Mouse (Mus musculus): ENCODE data around the gene Pip4k2a. TPM values are rescaled to one million over a fixed set of nuclear protein-coding genes. Genes with fewer than 3 reads are reported as not detected.
"Not testable (repeated sequence)": the region's sequence is repeated elsewhere in the genome, so short reads cannot be mapped to it uniquely, and the experiment has no call there.

Pip4k2a gene
- polyA plus RNA-seq, 1 experiment from 2014 or later, result 8.6 TPM

DNA sequence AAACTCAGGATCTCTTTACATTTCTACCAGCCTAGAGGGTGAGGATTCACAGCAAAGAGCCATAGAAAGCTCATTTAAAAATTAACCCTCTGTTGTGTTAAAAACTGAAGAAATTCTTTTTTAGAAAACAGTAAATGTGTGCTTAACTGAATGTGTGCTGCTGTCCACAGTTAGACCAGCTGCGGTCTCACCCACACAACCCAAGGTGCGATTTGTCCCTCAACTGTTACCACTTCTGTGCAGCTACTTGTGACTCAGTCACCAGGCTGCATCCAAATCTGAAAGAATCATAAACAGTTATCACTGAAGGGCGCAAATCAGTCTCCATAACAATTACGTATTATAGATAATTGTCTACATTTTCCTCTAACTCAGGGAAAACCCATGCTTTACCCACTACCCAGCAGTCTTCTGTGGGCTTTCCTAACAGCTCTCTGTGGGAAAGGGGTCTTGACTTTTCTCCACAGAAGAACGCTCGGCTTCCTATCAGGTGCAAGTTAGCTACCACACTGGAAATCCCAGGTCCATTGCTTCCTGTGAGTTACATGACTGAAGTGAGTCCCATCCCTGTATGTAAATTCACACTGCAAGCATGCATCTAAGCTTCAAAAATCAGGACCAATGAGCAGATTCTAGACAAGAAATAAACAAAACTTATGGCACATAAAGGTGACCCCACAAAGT is 86.5 kb downstream of the Pip4k2a start:
- H3K27me3 ChIP-seq (replicated peaks), result no peaks in the 10 kb centered on the region
- WGBS, result 84% methylated on average over 6 of the region's 6 CpGs
- H3K4me1 ChIP-seq (replicated peaks), result peaks cover 35% of the 10 kb centered on the region
- ATAC-seq (ENCODE audit: insufficient number of reproducible peaks, low FRiP score), result no peak
- H3K27ac ChIP-seq (ENCODE audit: poor library complexity, severe bottlenecking), result no peak overlapping the region
- H3K9ac ChIP-seq, result no peak overlapping the region
- H3K4me3 ChIP-seq, result no peak overlapping the region
- no peaks in the 10 kb centered on the region for H3K9me3 ChIP-seq (replicated peaks)
- no peaks in the 10 kb centered on the region for H3K36me3 ChIP-seq
- H3K4me2 ChIP-seq, result no peak overlapping the region

DNA sequence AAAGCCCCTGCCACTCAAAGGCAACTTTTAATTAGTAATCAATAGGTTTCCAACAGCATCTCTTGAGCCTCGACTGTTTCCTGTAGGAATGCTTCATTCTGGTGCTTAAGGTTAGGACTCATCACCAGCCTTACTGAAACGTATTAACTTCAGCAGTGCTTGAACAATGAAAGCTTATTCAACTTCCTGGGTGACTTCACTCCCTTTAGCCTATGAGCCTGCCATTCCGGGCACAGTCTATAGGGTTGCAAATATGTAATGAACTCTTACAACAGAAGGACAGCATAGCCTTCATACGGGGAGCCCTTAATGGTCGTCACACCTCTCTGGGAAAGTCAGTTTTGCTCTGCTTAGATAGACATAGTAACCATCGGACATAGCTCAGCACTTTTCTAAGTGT is 87.7 kb downstream of the Pip4k2a start:
- H3K36me3 ChIP-seq, result 0 out of 2 replicates have a peak, but pooled peaks cover 3% of the 10 kb centered on the region
- no peak for ATAC-seq (ENCODE audit: insufficient number of reproducible peaks, low FRiP score)

DNA sequence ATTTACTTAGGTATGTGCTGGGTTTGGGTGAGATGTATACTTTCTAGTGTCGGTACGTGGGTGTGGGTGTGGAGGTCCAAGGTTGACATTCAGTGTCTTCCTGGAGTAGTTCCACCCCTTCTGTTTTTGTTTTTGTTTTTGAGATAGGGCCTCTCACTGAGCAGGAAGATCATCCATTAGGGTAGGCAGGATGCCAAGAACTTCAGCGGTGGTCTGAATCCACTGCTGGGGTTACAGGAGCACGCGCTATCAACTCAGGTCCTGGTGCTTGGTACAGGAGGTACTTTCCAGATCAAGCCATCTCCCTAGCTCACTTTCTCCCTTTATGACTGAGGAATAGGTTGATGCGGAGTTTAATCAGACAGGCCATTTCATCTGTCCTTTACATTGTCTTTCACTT is 88.2 kb downstream of the Pip4k2a start:
- 0 out of 2 replicates have a peak, but pooled peaks cover 3% of the 10 kb centered on the region for H3K36me3 ChIP-seq
- ATAC-seq (ENCODE audit: insufficient number of reproducible peaks, low FRiP score), result no peak
- no peaks in the 10 kb centered on the region for H3K27me3 ChIP-seq (replicated peaks)
- H3K9me3 ChIP-seq (replicated peaks), result no peaks in the 10 kb centered on the region
- WGBS, result 61% methylated on average over 6 of the region's 6 CpGs
- no peak overlapping the region for H3K4me3 ChIP-seq
- peaks cover 25% of the 10 kb centered on the region for H3K4me1 ChIP-seq (replicated peaks)
- no peak overlapping the region for H3K9ac ChIP-seq
- no peak overlapping the region for H3K27ac ChIP-seq (ENCODE audit: poor library complexity, severe bottlenecking)
- no peak overlapping the region for H3K4me2 ChIP-seq

More for the DNA sequence above, 87.7 kb downstream of the Pip4k2a start:
- Histone ChIP-seq H3K9ac (no peak overlapping the region), H3K27ac (ENCODE audit: poor library complexity, severe bottlenecking) (no peak overlapping the region), H3K9me3 (replicated peaks) (no peaks in the 10 kb centered on the region), H3K27me3 (replicated peaks) (no peaks in the 10 kb centered on the region), H3K4me1 (replicated peaks) (peaks cover 25% of the 10 kb centered on the region), H3K4me2 (no peak overlapping the region), H3K4me3 (no peak overlapping the region)
- WGBS, result 83% methylated on average over 6 of the region's 6 CpGs

DNA sequence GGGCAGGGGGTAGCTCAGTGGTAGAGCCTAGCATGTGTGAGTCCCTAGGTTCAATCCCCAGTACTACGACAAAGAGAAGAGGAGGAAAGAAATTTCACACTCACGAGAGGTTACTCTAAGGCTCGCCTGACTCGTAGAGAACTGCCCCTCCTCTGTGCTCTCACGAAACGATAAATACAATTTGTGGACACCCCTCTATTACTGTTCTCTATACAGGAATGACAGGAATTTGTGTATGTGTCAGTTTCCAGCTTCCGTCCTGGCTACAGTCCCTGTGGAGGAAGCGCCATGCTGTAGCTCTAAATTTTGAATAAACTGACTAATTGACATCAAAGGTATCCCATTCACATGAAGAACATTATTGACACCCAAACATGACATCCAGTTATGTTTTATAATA is 90.7 kb downstream of the Pip4k2a start:
- no peak for ATAC-seq (ENCODE audit: insufficient number of reproducible peaks, low FRiP score)
- WGBS, result 54% methylated on average over 8 of the region's 8 CpGs
- 0 out of 2 replicates have a peak, but pooled peaks cover 3% of the 10 kb centered on the region for H3K36me3 ChIP-seq

DNA sequence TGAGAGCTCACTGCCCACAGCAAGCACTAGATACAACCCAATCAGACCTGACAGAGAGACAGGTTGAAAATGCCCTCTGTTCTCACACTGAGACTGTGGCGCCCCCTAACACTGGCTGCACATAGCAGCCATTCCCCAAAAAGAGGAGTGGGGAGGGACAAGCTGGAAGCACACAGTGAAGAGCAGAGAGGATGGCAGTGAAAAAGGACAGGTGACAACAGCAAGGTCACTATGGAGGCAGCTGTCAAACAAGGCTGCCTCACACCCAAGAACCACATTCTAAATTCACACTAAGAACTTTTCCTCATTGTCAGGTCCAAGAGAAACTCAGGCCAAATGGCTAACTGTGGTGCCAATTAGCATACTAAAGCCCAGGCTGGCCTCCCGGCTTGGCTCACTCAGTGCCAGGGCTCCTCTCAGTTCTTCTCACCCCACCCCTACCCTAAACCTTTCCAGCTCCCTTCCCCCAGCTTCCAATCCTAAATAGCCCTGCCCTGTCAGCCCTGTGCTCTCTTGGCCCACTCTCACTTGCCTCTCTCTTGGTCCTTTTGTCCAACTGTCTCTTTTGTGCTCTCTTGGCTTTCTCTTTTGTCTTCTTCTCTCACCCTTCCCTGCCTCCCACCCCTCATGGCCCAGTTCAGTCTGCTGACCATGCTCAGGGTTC is 91.4 kb downstream of the Pip4k2a start:
- H3K27ac ChIP-seq (ENCODE audit: poor library complexity, severe bottlenecking), result no peak overlapping the region
- ATAC-seq (ENCODE audit: insufficient number of reproducible peaks, low FRiP score), result no peak
- no peak overlapping the region for H3K4me3 ChIP-seq
- H3K4me2 ChIP-seq, result no peak overlapping the region
- H3K9me3 ChIP-seq (replicated peaks), result no peaks in the 10 kb centered on the region
- H3K36me3 ChIP-seq, result 0 out of 2 replicates have a peak, but pooled peaks cover 5% of the 10 kb centered on the region
- H3K27me3 ChIP-seq (replicated peaks), result no peaks in the 10 kb centered on the region
- peaks cover 18% of the 10 kb centered on the region for H3K4me1 ChIP-seq (replicated peaks)
- WGBS, result 56% methylated on average over 2 of the region's 2 CpGs
- no peak overlapping the region for H3K9ac ChIP-seq

More for the DNA sequence above, 90.7 kb downstream of the Pip4k2a start:
- no peak overlapping the region for H3K4me3 ChIP-seq
- H3K4me2 ChIP-seq, result no peak overlapping the region
- no peak overlapping the region for H3K27ac ChIP-seq (ENCODE audit: poor library complexity, severe bottlenecking)
- H3K4me1 ChIP-seq (replicated peaks), result peaks cover 19% of the 10 kb centered on the region
- no peaks in the 10 kb centered on the region for H3K27me3 ChIP-seq (replicated peaks)
- no peak overlapping the region for H3K9ac ChIP-seq
- no peaks in the 10 kb centered on the region for H3K9me3 ChIP-seq (replicated peaks)

DNA sequence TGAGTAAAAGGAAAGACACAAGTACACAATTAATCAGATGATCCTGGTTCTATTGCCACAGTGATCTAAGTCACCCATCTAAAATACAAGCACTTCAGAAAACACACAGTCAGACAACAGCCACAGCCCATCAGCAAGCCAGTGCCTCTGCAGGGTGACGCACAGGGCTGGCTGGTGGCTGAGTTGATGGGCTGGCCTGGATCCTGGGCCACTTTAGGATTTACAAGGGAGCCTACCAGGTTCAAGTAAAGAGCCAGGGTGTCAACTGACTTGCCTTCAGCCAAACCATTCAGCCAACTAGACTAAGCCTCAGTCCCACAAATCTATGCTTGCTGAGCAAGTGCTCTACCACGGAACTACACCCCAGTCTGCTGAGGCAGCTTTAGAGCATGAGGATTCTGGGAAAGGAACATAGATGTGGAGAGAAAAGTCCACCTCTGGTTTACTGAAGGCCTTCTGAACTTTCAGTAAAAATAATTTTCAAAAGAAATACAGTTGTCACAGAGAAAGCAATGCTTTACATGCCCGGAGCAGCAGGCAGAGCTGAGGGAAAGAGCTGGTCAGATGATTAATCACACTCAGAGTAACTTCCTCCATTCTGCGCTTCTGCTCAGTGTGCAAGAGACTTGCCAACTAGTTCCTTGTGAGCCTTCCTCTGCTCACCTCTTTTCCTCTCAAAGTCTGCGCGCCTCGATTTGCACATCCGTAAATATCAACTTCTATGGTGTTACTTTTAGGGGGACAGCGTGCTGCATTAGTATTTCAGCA is 94.4 kb downstream of the Pip4k2a start:
- H3K36me3 ChIP-seq, result peaks cover 15% of the 10 kb centered on the region; the same call in 1 of the 2 replicates
- WGBS, result 88% methylated on average over 9 of the region's 9 CpGs
- no peak overlapping the region for H3K27ac ChIP-seq (ENCODE audit: poor library complexity, severe bottlenecking)
- ATAC-seq (ENCODE audit: insufficient number of reproducible peaks, low FRiP score), result no peak
- H3K27me3 ChIP-seq (replicated peaks), result no peaks in the 10 kb centered on the region
- H3K9ac ChIP-seq, result no peak overlapping the region
- 0 out of 2 replicates have a peak, but pooled peaks cover 5% of the 10 kb centered on the region for H3K9me3 ChIP-seq (replicated peaks)
- no peak overlapping the region for H3K4me2 ChIP-seq
- H3K4me1 ChIP-seq (replicated peaks), result peaks cover 8% of the 10 kb centered on the region
- no peak overlapping the region for H3K4me3 ChIP-seq

DNA sequence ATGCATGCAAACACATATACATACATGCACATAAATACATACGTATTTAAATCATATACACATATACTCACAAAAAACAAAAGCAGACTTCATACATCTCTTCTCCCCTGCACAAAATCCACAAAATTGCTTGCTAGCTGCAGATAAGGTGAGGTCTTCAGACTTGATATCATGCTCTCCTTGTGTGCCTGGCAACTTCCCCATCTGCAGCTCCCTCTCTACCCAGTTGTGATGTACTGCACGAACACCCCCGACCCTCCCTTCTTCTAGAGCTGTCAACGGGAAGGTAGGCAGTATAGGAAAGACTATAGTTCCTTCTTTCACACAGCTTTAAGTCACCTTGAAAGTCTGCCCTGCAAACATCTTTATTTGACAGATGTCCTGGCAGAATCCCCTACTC is 96.8 kb downstream of the Pip4k2a start:
- Histone ChIP-seq H3K27me3 (replicated peaks) (no peaks in the 10 kb centered on the region), H3K9me3 (replicated peaks) (0 out of 2 replicates have a peak, but pooled peaks cover 5% of the 10 kb centered on the region), H3K9ac (no peak overlapping the region), H3K4me3 (no peak overlapping the region), H3K4me1 (replicated peaks) (peaks cover 11% of the 10 kb centered on the region), H3K4me2 (no peak overlapping the region), H3K27ac (ENCODE audit: poor library complexity, severe bottlenecking) (no peak overlapping the region), H3K36me3 (peaks cover 15% of the 10 kb centered on the region; the same call in 1 of the 2 replicates)
- 81% methylated on average over 4 of the region's 4 CpGs for WGBS
- ATAC-seq (ENCODE audit: insufficient number of reproducible peaks, low FRiP score), result no peak

DNA sequence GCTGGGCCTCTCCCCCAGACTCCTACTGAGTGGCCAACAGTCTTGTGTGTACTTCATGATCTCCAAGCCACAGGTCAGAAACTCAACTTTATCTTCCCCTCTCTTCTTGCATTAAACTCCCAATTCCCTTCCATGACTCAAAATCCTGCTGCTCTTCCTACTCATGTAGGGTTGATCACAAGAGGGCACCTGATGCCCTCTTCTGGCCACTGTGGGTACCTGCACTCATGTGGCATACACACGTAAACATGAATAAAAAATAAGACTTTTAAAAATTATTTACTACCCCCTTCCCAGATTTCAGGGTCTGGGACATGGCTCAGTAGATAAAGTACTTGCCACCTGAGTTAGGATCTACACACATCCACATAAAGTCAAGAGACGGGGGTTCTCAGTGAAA is 97.3 kb downstream of the Pip4k2a start:
- 89% methylated on average over 2 of the region's 2 CpGs for WGBS
- ATAC-seq (ENCODE audit: insufficient number of reproducible peaks, low FRiP score), result no peak
- no peak overlapping the region for H3K9ac ChIP-seq
- peaks cover 11% of the 10 kb centered on the region for H3K4me1 ChIP-seq (replicated peaks)
- H3K36me3 ChIP-seq, result peaks cover 12% of the 10 kb centered on the region; the same call in 1 of the 2 replicates
- no peak overlapping the region for H3K4me2 ChIP-seq
- H3K27ac ChIP-seq (ENCODE audit: poor library complexity, severe bottlenecking), result no peak overlapping the region
- H3K4me3 ChIP-seq, result no peak overlapping the region
- H3K27me3 ChIP-seq (replicated peaks), result no peaks in the 10 kb centered on the region
- 0 out of 2 replicates have a peak, but pooled peaks cover 5% of the 10 kb centered on the region for H3K9me3 ChIP-seq (replicated peaks)

DNA sequence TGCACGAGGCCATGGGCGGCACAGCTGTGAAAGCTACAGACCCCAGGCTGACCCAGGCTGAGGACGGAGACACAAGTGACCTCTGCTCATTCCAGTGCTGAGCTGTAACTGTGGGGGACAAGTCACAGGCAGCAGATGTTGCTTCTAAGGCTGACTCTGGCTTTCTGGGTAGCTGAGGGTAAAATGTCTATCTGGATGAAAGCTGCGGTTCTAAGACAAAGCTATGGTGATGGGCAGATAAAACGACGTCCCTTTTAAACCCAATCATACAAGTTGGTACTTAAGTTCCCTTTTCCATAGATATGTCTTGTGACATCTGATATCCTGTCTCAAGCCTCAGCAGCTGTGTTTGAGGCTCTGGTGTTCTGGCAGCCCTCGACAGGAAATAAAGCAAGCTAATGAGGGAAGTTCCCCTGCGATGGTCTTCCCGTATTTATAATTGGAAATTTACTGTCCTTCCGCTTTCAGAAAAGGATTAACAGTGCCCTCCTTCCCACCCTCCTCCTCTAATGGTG is 100.1 kb downstream of the Pip4k2a start:
- H3K4me2 ChIP-seq, result no peak overlapping the region
- ATAC-seq (ENCODE audit: insufficient number of reproducible peaks, low FRiP score), result no peak
- 31% methylated on average over 10 of the region's 10 CpGs for WGBS

DNA sequence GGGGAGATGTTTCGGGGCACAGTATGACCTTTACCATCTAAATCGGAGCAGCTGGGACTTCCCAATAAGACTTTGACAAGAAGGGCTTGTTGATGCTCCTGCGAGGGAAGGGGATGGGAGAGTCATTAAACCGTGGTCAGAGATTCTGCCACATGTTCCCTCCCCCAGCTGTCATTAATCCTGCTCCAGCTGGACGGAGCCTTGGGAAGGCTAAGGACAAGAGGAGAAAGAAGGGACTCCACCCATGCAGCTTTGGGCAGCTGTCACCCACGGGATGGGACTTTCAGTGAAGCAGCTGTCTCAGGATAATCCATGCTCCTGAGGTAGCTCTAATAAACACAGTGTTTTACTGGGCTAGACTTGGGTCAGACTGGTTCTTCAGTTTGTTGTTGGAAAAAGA is 101.9 kb downstream of the Pip4k2a start:
- WGBS, result 49% methylated on average over 6 of the region's 6 CpGs
- H3K27me3 ChIP-seq (replicated peaks), result no peaks in the 10 kb centered on the region
- no peak overlapping the region for H3K4me2 ChIP-seq
- no peak overlapping the region for H3K27ac ChIP-seq (ENCODE audit: poor library complexity, severe bottlenecking)
- no peak overlapping the region for H3K9ac ChIP-seq
- no peak overlapping the region for H3K4me3 ChIP-seq
- H3K9me3 ChIP-seq (replicated peaks), result 0 out of 2 replicates have a peak, but pooled peaks cover 5% of the 10 kb centered on the region
- H3K36me3 ChIP-seq, result peaks cover 8% of the 10 kb centered on the region; the same call in 1 of the 2 replicates
- peaks cover 11% of the 10 kb centered on the region for H3K4me1 ChIP-seq (replicated peaks)
- ATAC-seq (ENCODE audit: insufficient number of reproducible peaks, low FRiP score), result no peak

More for the DNA sequence above, 100.1 kb downstream of the Pip4k2a start:
- peaks cover 12% of the 10 kb centered on the region; the same call in 1 of the 2 replicates for H3K36me3 ChIP-seq
- H3K9me3 ChIP-seq (replicated peaks), result 0 out of 2 replicates have a peak, but pooled peaks cover 5% of the 10 kb centered on the region
- no peak overlapping the region for H3K9ac ChIP-seq
- no peak overlapping the region for H3K4me3 ChIP-seq
- H3K27ac ChIP-seq (ENCODE audit: poor library complexity, severe bottlenecking), result no peak overlapping the region
- peaks cover 11% of the 10 kb centered on the region for H3K4me1 ChIP-seq (replicated peaks)
- H3K27me3 ChIP-seq (replicated peaks), result no peaks in the 10 kb centered on the region

DNA sequence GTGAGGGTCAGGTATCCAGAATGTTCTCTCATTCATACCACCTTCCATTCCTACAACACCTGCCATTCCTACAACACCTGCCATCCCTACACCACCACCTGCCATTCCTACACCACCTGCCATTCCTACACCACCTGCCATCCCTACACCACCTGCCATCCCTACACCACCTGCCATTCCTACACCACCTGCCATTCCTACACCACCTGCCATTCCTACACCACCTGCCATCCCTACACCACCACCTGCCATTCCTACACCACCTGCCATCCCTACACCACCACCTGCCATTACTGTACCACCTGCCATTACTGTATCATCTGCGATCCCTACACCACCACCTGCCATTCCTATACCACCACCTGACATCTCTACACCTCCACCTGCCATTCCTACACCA is 104.6 kb downstream of the Pip4k2a start:
- not testable (repeated sequence) for H3K9ac ChIP-seq; H3K27ac ChIP-seq (ENCODE audit: poor library complexity, severe bottlenecking); H3K4me3 ChIP-seq; H3K27me3 ChIP-seq (replicated peaks); H3K4me2 ChIP-seq; H3K36me3 ChIP-seq; H3K9me3 ChIP-seq (replicated peaks); ATAC-seq (ENCODE audit: insufficient number of reproducible peaks, low FRiP score)
- peaks cover 18% of the 10 kb centered on the region for H3K4me1 ChIP-seq (replicated peaks)
- 94% methylated on average over 1 of the region's 1 CpGs for WGBS
